Mouse (Mus musculus) cerebellum, adult 2 months (tissue): Measurements from ENCODE around the gene Ankrd11. TPM values are rescaled to one million over a fixed set of nuclear protein-coding genes. Genes with fewer than 3 reads are reported as not detected.

ENCODE experiments used
- DNase-seq, 2 experiments: peaks; one replicate each; pipeline ENCODE4 v3.0.0; 2021
- H3K27ac ChIP-seq: fragments of 200-500 bp; 2 replicates; pipeline ENCODE4 v1.5.1; 2012; ENCODE audit warnings: low read length, control low read depth, inconsistent platforms; ENCODE audit not compliant: insufficient read depth
- H3K27me3 ChIP-seq: fragments of 200-500 bp; 2 replicates; pipeline ENCODE4 v1.6.1; 2012; ENCODE audit warnings: inconsistent platforms, mild to moderate bottlenecking, low read length, moderate library complexity; ENCODE audit not compliant: control insufficient read depth, insufficient read depth
- H3K4me1 ChIP-seq: fragments of 200-500 bp; 2 replicates; pipeline ENCODE4 v1.6.1; 2011; ENCODE audit warnings: low read length; ENCODE audit not compliant: control insufficient read depth, insufficient read depth
- H3K4me3 ChIP-seq: fragments of 200-500 bp; replicated peaks from 2 replicates; pipeline ENCODE3; 2011; ENCODE audit warnings: mild to moderate bottlenecking, low read depth, low read length, control low read depth; ENCODE audit not compliant: insufficient read depth
- CTCF ChIP-seq: fragments of 200-500 bp; IDR thresholded peaks from 2 replicates; pipeline ENCODE4 v1.5.1; 2011; ENCODE audit warnings: low read depth, mild to moderate bottlenecking, control low read depth, low read length, moderate library complexity, borderline replicate concordance; ENCODE audit not compliant: insufficient read depth
- POLR2A ChIP-seq: fragments of 200-500 bp; IDR thresholded peaks from 2 replicates; pipeline ENCODE4 v1.6.1; 2011; ENCODE audit warnings: low read length, control low read depth, borderline replicate concordance; ENCODE audit not compliant: insufficient read depth
- WGBS: fragments of 180-500 bp; shearing (Covaris S2); methylation state at CpG from one replicate; pipeline ENCODE4 v1.1.7; 2018; 5-methylcytosine and 5-hydroxymethylcytosine counted together
- polyA plus RNA-seq: library from polyadenylated mRNA; depleted of rRNA; stranded (reverse); fragments of >200 nt; gene quantifications from 2 replicates; pipeline ENCODE4 v1.2.3, GENCODE M21; 2012

The Ankrd11 gene
- polyA plus RNA-seq, 1 experiment = 105 TPM

GRCm38 (mm10) chr8:122917531-122918392 lies 124.3 kb downstream of the Ankrd11 start:
- H3K27me3 ChIP-seq = no peaks in the 10 kb centered on the region
- no peak for TF ChIP-seq CTCF
- TF ChIP-seq POLR2A = no peak
- 15% methylated on average over 11 of the region's 11 CpGs for WGBS
- peak overlapping the region; percentile 82 for H3K27ac ChIP-seq
- peaks cover 59% of the 10 kb centered on the region for H3K4me1 ChIP-seq
- H3K4me3 ChIP-seq = no peak overlapping the region
- DNase-seq = peak in 1 of 2 experiments; percentile 68

GRCm38 (mm10) chr8:122916766-122917165 lies 125.3 kb downstream of the Ankrd11 start:
- TF ChIP-seq POLR2A (no peak), CTCF (no peak)
- WGBS = 36% methylated on average over 3 of the region's 3 CpGs
- Histone ChIP-seq H3K4me3 (no peak overlapping the region), H3K4me1 (peaks cover 62% of the 10 kb centered on the region), H3K27ac (peak overlapping the region; percentile 78), H3K27me3 (no peaks in the 10 kb centered on the region)
- no peak for DNase-seq

- no peaks in the 10 kb centered on the region for H3K27me3 ChIP-seq
- peak; percentile 60 to 78 for DNase-seq
- H3K4me1 ChIP-seq = peaks cover 51% of the 10 kb centered on the region
- no peak for TF ChIP-seq POLR2A
- no peak for TF ChIP-seq CTCF
- peak overlapping the region; percentile 73 for H3K27ac ChIP-seq
- no peak overlapping the region for H3K4me3 ChIP-seq
- 9% methylated on average over 4 of the region's 4 CpGs for WGBS
Observed at GRCm38 (mm10) chr8:122912871-122913270, 129.2 kb downstream of the Ankrd11 start.

GRCm38 (mm10) chr8:122912150-122912549 lies 129.9 kb downstream of the Ankrd11 start:
- no peak for DNase-seq
- TF ChIP-seq POLR2A = no peak
- TF ChIP-seq CTCF = no peak

GRCm38 (mm10) chr8:122906463-122907021 lies 135.5 kb downstream of the Ankrd11 start:
- WGBS = 8% methylated on average over 6 of the region's 6 CpGs
- Histone ChIP-seq H3K4me3 (no peak overlapping the region), H3K4me1 (peaks cover 60% of the 10 kb centered on the region), H3K27ac (peak overlapping the region; percentile 79), H3K27me3 (no peaks in the 10 kb centered on the region)
- DNase-seq = peak; percentile 87 to 91
- TF ChIP-seq CTCF (peak; percentile 86), POLR2A (no peak)

More at GRCm38 (mm10) chr8:122912150-122912549, 129.9 kb downstream of the Ankrd11 start:
- Histone ChIP-seq H3K4me1 (peaks cover 52% of the 10 kb centered on the region), H3K27me3 (no peaks in the 10 kb centered on the region), H3K4me3 (no peak overlapping the region), H3K27ac (peak overlapping the region; percentile 73)
- 54% methylated on average over 3 of the region's 3 CpGs for WGBS

- 16% methylated on average over 4 of the region's 4 CpGs for WGBS
- Histone ChIP-seq H3K4me3 (no peak overlapping the region), H3K4me1 (peaks cover 66% of the 10 kb centered on the region), H3K27ac (peak overlapping the region; percentile 80), H3K27me3 (no peaks in the 10 kb centered on the region)
- DNase-seq = peak; percentile 70 to 84
- TF ChIP-seq CTCF (no peak), POLR2A (no peak)
Observed at GRCm38 (mm10) chr8:122905346-122905745, 136.7 kb downstream of the Ankrd11 start.

GRCm38 (mm10) chr8:122904496-122904895 lies 137.6 kb downstream of the Ankrd11 start:
- 75% methylated on average over 11 of the region's 11 CpGs for WGBS

More at GRCm38 (mm10) chr8:122904496-122904895, 137.6 kb downstream of the Ankrd11 start:
- Histone ChIP-seq H3K27me3 (no peaks in the 10 kb centered on the region), H3K4me3 (no peak overlapping the region), H3K4me1 (peaks cover 65% of the 10 kb centered on the region), H3K27ac (peak overlapping the region; percentile 68)
- DNase-seq = no peak
- no peak for TF ChIP-seq CTCF
- no peak for TF ChIP-seq POLR2A
